Mouse (Mus musculus) heart, embryonic 13.5 days (tissue): Measurements from ENCODE around the gene E130218I03Rik. TPM values are rescaled to one million over a fixed set of nuclear protein-coding genes. Genes with fewer than 3 reads are reported as not detected.

Source experiments
- ATAC-seq: fragments of 200-750 bp; cut with Nextera tagmentation; 2 replicates; pipeline ENCODE4 v1.8.0; 2017; ENCODE audit warnings: moderate TSS enrichment; ENCODE audit not compliant: insufficient number of reproducible peaks, low FRiP score, low TSS enrichment; ENCODE audit errors: extremely low read depth
- H3K27ac ChIP-seq: fragments of 300-500 bp; sonication (generic); replicated peaks from 2 replicates; pipeline ENCODE4 v1.5.1; 2015; ENCODE audit warnings: moderate library complexity, mild to moderate bottlenecking, inconsistent platforms
- H3K27me3 ChIP-seq: fragments of 300-500 bp; sonication (generic); replicated peaks from 2 replicates; pipeline ENCODE4 v1.6.1; 2015; ENCODE audit warnings: mild to moderate bottlenecking, inconsistent platforms
- H3K36me3 ChIP-seq: fragments of 300-500 bp; sonication (generic); 2 replicates; pipeline ENCODE4 v1.6.1; 2015; ENCODE audit warnings: mild to moderate bottlenecking, inconsistent platforms
- H3K4me1 ChIP-seq: fragments of 300-500 bp; sonication (generic); 2 replicates; pipeline ENCODE4 v1.6.1; 2015; ENCODE audit warnings: inconsistent platforms
- H3K4me2 ChIP-seq: fragments of 300-500 bp; sonication (generic); 2 replicates; pipeline ENCODE4 v1.6.1; 2015; ENCODE audit warnings: inconsistent platforms, mild to moderate bottlenecking, moderate library complexity
- H3K4me3 ChIP-seq: fragments of 300-500 bp; sonication (generic); 2 replicates; pipeline ENCODE4 v1.5.1; 2015; ENCODE audit warnings: moderate library complexity, mild to moderate bottlenecking, inconsistent platforms
- H3K9ac ChIP-seq: fragments of 300-500 bp; sonication (generic); 2 replicates; pipeline ENCODE4 v1.6.1; 2015; ENCODE audit warnings: inconsistent platforms, mild to moderate bottlenecking, moderate library complexity
- H3K9me3 ChIP-seq: fragments of 300-500 bp; sonication (generic); 2 replicates; pipeline ENCODE4 v1.6.1; 2016; ENCODE audit warnings: inconsistent platforms
- WGBS: fragments of 180-500 bp; shearing (Covaris S2); methylation state at CpG from one replicate; pipeline ENCODE4 v1.1.7; 2015; ENCODE audit warnings: mixed read lengths; 5-methylcytosine and 5-hydroxymethylcytosine counted together
- polyA plus RNA-seq: library from polyadenylated mRNA; unstranded; fragments of >200 nt; fragmentation: Nextera tagmentation; extraction: Ambion mirVana; gene quantifications from 2 replicates; pipeline ENCODE4 v1.2.1, GENCODE M21; 2015

Gene E130218I03Rik
- polyA plus RNA-seq, 1 experiment from 2014 or later = 0.21 TPM

DNA sequence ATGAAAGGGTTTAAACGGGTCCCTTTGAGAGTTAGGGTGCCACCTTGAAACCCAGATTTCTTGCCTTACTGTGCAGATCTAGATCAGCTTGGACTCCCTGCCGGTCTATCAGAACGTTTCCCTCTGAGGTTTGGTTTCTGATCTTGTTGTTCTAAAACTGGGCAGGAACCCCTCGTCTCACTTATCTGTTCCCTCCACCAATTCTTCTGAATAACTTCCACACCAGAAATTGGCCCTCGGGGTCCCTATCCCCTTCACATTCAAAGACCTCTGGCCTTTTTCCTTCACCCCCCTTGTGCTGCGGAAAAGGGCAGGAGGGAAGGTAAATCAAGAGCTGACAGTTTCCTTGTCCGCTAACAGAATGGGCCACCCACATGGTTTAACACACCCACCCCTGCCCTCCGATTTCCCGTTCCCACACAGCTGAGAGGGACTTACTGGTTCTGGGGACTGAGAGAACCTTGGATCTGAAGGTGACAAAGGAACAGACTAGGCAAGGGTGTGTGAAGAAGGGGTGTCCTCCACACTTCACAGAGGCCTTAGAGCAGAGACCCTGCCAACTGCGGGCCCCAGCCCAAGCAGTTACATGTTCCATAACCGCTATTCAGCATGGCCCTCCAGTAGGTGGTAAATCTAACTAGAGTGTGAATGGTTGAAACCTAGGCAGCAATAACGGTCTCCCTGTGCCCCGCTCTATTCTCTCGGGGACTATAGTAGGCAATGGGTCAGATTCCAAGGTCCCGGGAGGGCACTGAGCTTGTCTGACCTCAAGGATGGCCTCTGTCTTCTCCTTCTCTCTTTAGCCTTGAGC, 9.7 kb downstream of the E130218I03Rik start:
- Histone ChIP-seq H3K27ac (peak overlapping the region; percentile 58), H3K4me2 (peak overlapping the region; percentile 96), H3K4me1 (peaks cover 88% of the 10 kb centered on the region), H3K27me3 (peaks cover 69% of the 10 kb centered on the region), H3K9me3 (no peaks in the 10 kb centered on the region), H3K9ac (peak overlapping the region; percentile 77), H3K4me3 (peak overlapping the region; percentile 60), H3K36me3 (no peaks in the 10 kb centered on the region)
- 26% methylated on average over 15 of the region's 15 CpGs for WGBS
- ATAC-seq = no peak

DNA sequence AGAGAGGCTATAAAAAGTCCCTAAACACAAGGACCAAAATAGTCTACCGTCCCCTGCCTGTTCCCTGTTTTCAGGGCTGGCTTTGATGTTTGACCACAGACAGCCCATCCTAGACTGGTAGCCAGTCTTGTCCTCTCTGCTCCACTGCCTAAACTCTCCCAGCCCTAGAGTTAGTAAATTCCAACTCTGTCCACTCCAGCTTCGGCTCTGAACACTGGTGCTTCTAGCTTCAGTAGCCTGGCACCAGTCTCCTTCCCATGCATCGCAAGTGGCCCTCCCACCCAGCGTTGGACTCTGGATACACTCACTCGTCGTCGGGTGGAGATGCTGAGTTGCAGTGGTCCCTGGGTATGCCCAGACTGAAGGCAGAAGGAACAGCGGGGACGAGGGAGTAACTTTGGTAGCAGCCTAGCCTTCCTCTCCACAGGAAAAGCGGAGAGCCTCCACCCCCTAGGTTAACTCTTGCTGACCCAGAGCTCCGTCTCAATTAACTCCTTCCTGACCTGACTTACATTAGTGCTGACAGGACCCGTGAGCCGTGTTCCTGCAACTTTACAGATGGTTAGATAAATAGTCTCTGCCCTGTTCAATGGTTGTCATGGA, 10.4 kb downstream of the E130218I03Rik start, which contains the start of gene Grrp1:
Gene Grrp1 (minus strand): TSS at position 385 of the 603 bp plus-strand sequence.
- no peak for ATAC-seq
- Histone ChIP-seq H3K36me3 (no peaks in the 10 kb centered on the region), H3K27ac (peak within 1 kb of the TSS; percentile 58), H3K4me3 (peak within 1 kb of the TSS; percentile 60), H3K4me2 (peak within 1 kb of the TSS; percentile 96), H3K27me3 (peaks cover 62% of the 10 kb centered on the region), H3K4me1 (peaks cover 88% of the 10 kb centered on the region), H3K9ac (peak within 1 kb of the TSS; percentile 77), H3K9me3 (no peaks in the 10 kb centered on the region)
- 4% methylated on average over 13 of the region's 13 CpGs for WGBS

GRCm38 (mm10) chr4:134254835-134255234, 11.4 kb downstream of the E130218I03Rik start:
- Histone ChIP-seq H3K9ac (no peak overlapping the region), H3K36me3 (no peaks in the 10 kb centered on the region), H3K4me1 (peaks cover 82% of the 10 kb centered on the region), H3K9me3 (no peaks in the 10 kb centered on the region), H3K27ac (no peak overlapping the region), H3K27me3 (peaks cover 52% of the 10 kb centered on the region), H3K4me3 (no peak overlapping the region), H3K4me2 (no peak overlapping the region)
- ATAC-seq = no peak
- 51% methylated on average over 3 of the region's 3 CpGs for WGBS

GRCm38 (mm10) chr4:134255854-134256253, 12.4 kb downstream of the E130218I03Rik start:
- 50% methylated on average over 4 of the region's 4 CpGs for WGBS
- Histone ChIP-seq H3K4me1 (peaks cover 72% of the 10 kb centered on the region), H3K4me3 (no peak overlapping the region), H3K4me2 (peak overlapping the region; percentile 55; the same call in 1 of the 2 replicates), H3K36me3 (no peaks in the 10 kb centered on the region), H3K9me3 (no peaks in the 10 kb centered on the region), H3K27me3 (peaks cover 42% of the 10 kb centered on the region), H3K9ac (peak overlapping the region; percentile 61), H3K27ac (peak overlapping the region; percentile 71)
- no peak for ATAC-seq

DNA sequence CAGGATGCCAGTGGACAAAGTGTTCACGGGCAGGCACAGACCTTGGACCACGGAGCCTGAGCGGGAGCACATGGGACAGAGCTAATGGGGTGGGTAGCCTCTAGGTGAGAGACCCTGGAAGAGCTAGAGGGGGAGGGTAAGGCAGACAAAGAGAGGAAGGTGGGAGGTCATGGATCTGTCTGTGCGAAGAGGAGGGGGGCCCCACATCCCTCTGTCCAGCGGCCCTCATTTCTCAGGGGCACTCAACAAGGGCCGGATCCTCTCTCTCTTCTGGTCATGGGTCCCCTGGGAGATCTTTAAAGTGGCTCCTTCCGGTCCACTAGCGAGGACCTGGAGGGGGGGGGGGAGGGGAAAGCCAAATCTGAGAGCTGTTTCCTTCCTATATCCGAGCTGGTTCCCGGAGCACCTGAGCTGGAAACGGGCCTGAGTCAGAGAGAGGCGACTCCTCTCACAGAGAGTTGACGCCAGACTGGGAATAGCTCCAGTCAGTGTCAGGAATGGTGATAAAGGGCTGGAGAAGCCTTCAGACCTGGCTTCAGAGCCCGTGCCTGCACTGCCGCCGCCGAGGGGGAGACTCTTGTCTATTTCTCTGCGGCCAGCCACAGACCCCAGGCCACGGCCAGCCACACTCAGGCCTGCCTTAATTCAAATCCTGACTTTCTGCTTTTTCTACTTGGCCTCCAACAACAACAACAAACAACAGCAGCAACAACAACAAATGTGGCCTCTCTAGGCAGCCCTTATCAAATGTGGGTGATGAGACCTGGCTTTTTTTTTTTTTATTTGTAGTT, 13.1 kb downstream of the E130218I03Rik start:
- Histone ChIP-seq H3K36me3 (no peaks in the 10 kb centered on the region), H3K27me3 (peaks cover 34% of the 10 kb centered on the region), H3K9me3 (no peaks in the 10 kb centered on the region), H3K27ac (peak overlapping the region; percentile 71), H3K4me2 (peak overlapping the region; percentile 55), H3K9ac (peak overlapping the region; percentile 61), H3K4me1 (peaks cover 65% of the 10 kb centered on the region), H3K4me3 (peak overlapping the region; percentile 8)
- WGBS = 9% methylated on average over 19 of the region's 19 CpGs
- ATAC-seq = no peak

GRCm38 (mm10) chr4:134257198-134258009, 13.9 kb downstream of the E130218I03Rik start:
- Histone ChIP-seq H3K27ac (peak overlapping the region; percentile 71), H3K4me3 (no peak overlapping the region; the same call in 1 of the 2 replicates), H3K9ac (peak overlapping the region; percentile 61), H3K36me3 (no peaks in the 10 kb centered on the region), H3K27me3 (peaks cover 26% of the 10 kb centered on the region), H3K4me1 (peaks cover 57% of the 10 kb centered on the region), H3K4me2 (peak overlapping the region; percentile 55), H3K9me3 (no peaks in the 10 kb centered on the region)
- peak; percentile 49; the same call in 1 of the 2 replicates for ATAC-seq
- 21% methylated on average over 11 of the region's 11 CpGs for WGBS

DNA sequence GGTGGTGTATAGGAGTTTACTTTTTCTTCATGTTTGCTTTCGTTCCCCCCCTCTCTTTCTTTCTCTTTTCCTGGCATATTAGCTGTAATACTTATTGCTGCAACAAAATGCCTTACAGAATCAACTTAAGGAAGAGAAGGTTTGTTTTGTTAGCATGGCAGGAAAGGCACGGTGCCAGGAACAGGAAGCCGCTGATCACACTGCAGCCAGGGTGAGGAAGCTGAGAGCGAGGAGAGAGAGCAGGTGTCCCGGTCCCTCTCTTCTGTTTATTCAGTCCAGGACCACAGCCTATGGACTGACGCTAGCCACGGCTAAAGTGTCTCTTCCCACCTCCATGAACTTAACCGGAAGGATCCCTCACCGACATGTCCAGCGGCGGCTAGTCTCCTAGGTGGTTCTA, 14.9 kb downstream of the E130218I03Rik start:
- WGBS = 66% methylated on average over 11 of the region's 11 CpGs
- Histone ChIP-seq H3K4me2 (no peak overlapping the region), H3K27ac (0 out of 2 replicates have a peak overlapping the region, but pooled peaks have one; percentile 2)

GRCm38 (mm10) chr4:134263191-134263590, 19.7 kb downstream of the E130218I03Rik start:
- Histone ChIP-seq H3K9me3 (no peaks in the 10 kb centered on the region), H3K4me2 (no peak overlapping the region), H3K27ac (no peak overlapping the region), H3K36me3 (no peaks in the 10 kb centered on the region), H3K4me3 (no peak overlapping the region), H3K9ac (no peak overlapping the region), H3K27me3 (no peaks in the 10 kb centered on the region), H3K4me1 (no peaks in the 10 kb centered on the region; the same call in 1 of the 2 replicates)
- no peak for ATAC-seq
- 31% methylated on average over 6 of the region's 6 CpGs for WGBS

More for the DNA sequence above, 14.9 kb downstream of the E130218I03Rik start:
- no peak for ATAC-seq
- Histone ChIP-seq H3K36me3 (no peaks in the 10 kb centered on the region), H3K27me3 (peaks cover 17% of the 10 kb centered on the region), H3K9ac (no peak overlapping the region), H3K9me3 (no peaks in the 10 kb centered on the region), H3K4me3 (no peak overlapping the region), H3K4me1 (peaks cover 47% of the 10 kb centered on the region)

DNA sequence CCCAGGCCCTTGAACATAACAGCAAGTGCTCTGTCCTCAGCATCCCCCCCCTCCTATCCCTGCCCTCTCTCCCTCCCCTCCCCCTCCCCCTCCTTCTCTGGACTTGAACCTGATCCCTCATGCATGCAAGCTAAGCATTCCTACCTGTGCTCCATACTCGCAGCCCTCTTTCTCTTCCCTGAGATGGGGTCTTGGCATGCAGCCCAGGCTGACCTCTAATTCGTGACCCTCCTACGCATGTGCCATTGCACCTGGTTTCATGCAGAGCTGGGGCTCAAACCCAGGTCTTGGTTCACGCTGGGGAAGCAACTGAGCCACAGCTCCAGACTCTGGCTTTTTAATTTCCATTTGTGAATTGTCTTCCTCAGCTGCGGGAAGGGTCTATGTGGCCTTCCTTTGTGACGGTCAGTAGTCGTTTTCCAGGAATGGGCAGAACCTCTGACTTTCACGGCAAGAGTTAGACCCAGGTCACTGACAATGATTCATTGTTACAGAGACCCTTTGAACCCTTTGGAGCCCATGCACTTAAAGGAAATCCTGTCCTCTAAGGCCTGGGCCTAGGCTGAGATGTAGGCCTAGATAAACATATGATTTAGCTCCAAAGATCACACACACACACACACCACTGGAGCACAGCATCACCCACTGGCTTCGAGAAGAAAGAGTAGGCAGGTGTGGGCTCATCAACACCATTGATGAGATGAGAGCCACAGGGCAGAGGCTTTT, 22.6 kb downstream of the E130218I03Rik start:
- Histone ChIP-seq H3K27me3 (no peaks in the 10 kb centered on the region), H3K27ac (no peak overlapping the region), H3K9me3 (no peaks in the 10 kb centered on the region), H3K4me2 (no peak overlapping the region), H3K36me3 (no peaks in the 10 kb centered on the region), H3K4me1 (no peaks in the 10 kb centered on the region), H3K9ac (no peak overlapping the region), H3K4me3 (no peak overlapping the region)
- no peak for ATAC-seq
- WGBS = 68% methylated on average over 9 of the region's 9 CpGs

- Histone ChIP-seq H3K4me2 (no peak overlapping the region), H3K9ac (no peak overlapping the region), H3K4me1 (peaks cover 8% of the 10 kb centered on the region), H3K4me3 (no peak overlapping the region), H3K27me3 (no peaks in the 10 kb centered on the region), H3K9me3 (no peaks in the 10 kb centered on the region), H3K36me3 (no peaks in the 10 kb centered on the region), H3K27ac (no peak overlapping the region)
- no peak for ATAC-seq
- 75% methylated on average over 19 of the region's 19 CpGs for WGBS
Measured at GRCm38 (mm10) chr4:134268102-134268655, 24.7 kb downstream of the E130218I03Rik start.
